Mouse (Mus musculus): ENCODE measurements around the gene Gm17174. TPM values are rescaled to one million over a fixed set of nuclear protein-coding genes. Genes with fewer than 3 reads are reported as not detected.
"Not testable (repeated sequence)": the region's sequence is repeated elsewhere in the genome, so short reads cannot be mapped to it uniquely, and the experiment has no call there.

Gm17174 gene
- total RNA-seq (2021), result not detected

- intact Hi-C loops (cut with DNase I); DNase-seq: not testable (repeated sequence)
These were observed at the start of gene Gm17174 for GRCm38 (mm10) chr14:51592039-51592438. Gm17174 (minus strand) TSS chr14:51592139.

- intact Hi-C loops (cut with DNase I); DNase-seq: not testable (repeated sequence)
These were observed 43.6 kb upstream of the Gm17174 start, which contains the start of gene Gm4181 for GRCm38 (mm10) chr14:51635566-51635965. Gm4181 (minus strand) TSS chr14:51635666.

GRCm38 (mm10) chr14:51632426-51632825, 40.5 kb upstream of the Gm17174 start:
- intact Hi-C loops (cut with DNase I), result not testable (repeated sequence)
- peak; percentile 6 to 11 for DNase-seq

GRCm38 (mm10) chr14:51611210-51611609, 19.3 kb upstream of the Gm17174 start, which contains the start of gene Gm17078:
Gm17078 (minus strand) TSS chr14:51611310.
- no peak for DNase-seq
- intact Hi-C loops (cut with DNase I), result no loop called here

DNA sequence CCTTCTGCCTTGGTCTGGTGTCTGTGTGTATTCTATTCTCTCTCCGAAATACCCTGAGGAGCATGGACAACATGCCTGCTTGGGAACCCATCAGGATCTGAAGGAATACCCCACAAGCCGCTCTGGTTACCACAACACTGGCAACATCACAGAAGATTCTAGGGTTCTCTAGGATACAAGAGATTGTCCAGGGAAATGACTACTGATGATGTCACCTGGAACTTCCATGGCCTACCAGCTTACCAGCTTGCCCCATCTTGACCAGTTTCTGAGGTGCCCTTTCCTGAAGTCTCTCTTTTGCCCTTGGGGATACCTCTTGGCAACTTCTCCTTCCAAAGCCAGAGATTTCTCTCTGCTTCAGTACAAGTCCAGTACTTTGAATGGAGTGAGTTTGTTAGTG, 18.0 kb downstream of the Gm17174 start, which contains the start of gene Gm17175:
TSS of gene Gm17175 (minus strand) at position 101 of the 400 bp plus-strand sequence.
- intact Hi-C loops (cut with DNase I); DNase-seq: not testable (repeated sequence)

DNA sequence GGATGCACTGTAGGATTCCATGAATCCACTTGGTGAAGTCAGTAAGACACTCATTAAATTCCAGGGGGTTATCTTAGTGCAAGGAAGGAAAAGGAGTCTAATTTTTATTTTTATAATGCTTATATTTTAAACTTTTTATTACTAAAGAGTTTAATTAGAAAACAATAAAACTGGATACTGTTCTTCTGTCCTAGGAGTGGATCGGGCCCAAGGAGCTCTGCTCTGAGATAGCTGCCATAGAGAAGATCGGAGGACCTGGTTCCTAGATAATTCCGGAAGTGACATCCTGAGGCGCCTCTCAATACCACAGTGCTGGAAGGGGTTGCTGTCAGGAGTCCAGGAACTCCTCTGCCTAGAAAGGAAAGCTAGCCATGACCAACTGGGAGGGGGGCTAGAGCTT, 39.4 kb downstream of the Gm17174 start, which contains the start of gene Gm5622:
TSS of gene Gm5622 (plus strand) at position 301 of the 400 bp plus-strand sequence.
- intact Hi-C loops (cut with DNase I), result no loop called here
- DNase-seq, result no peak

Other genes starting within 250 kb of the Gm17174 start
- gene Gm7247, start 230.4 kb downstream of the Gm17174 start, total RNA-seq (2021), result not detected
- gene Vmn2r88, start 181.3 kb downstream of the Gm17174 start, total RNA-seq (2021), result not detected
- gene Vmn2r89, start 140.3 kb downstream of the Gm17174 start, total RNA-seq (2021), result not detected
- gene Gm5622, start 39.3 kb downstream of the Gm17174 start, total RNA-seq (2021), result not detected
- not detected for gene Gm17175, start 18.1 kb downstream of the Gm17174 start, total RNA-seq (2021)
- gene Gm17078, start 19.2 kb upstream of the Gm17174 start, total RNA-seq (2021), result not detected
- not detected for gene Gm4181, start 43.5 kb upstream of the Gm17174 start, total RNA-seq (2021)
- not detected for gene Gm17079, start 103.3 kb upstream of the Gm17174 start, total RNA-seq (2021)
- not detected for gene Gm5800, start 125.0 kb upstream of the Gm17174 start, total RNA-seq (2021)
- not detected for gene Ang4, start 181.5 kb upstream of the Gm17174 start, total RNA-seq (2021)
- gene AY358078, start 207.9 kb upstream of the Gm17174 start, total RNA-seq (2021), result not detected

All from heart, postnatal 10 days (tissue).